Mouse (Mus musculus) E14TG2a.4 (cell line): ENCODE data around the gene Akt2.

Experiments
- H3K27me3 ChIP-seq: 2 replicates; pipeline ENCODE4 v1.6.1; 2014; ENCODE audit warnings: low read length, control low read depth; ENCODE audit not compliant: insufficient read depth
- H3K36me3 ChIP-seq: 2 replicates; pipeline ENCODE4 v1.6.1; 2014; ENCODE audit warnings: low read length, control low read depth; ENCODE audit not compliant: insufficient read depth
- H3K4me1 ChIP-seq: replicated peaks from 2 replicates; pipeline ENCODE4 v1.6.1; 2014; ENCODE audit warnings: low read depth, low read length, control low read depth
- H3K4me3 ChIP-seq: replicated peaks from 2 replicates; pipeline ENCODE4 v1.5.1; 2014; ENCODE audit warnings: mild to moderate bottlenecking, low read length
- H3K9me3 ChIP-seq: 2 replicates; pipeline ENCODE4 v1.6.1; 2014; ENCODE audit warnings: low read length, control low read depth
- CTCF ChIP-seq: conservative IDR thresholded peaks from 2 replicates; pipeline ENCODE4 v1.5.1; 2014; ENCODE audit warnings: low read length
- NANOG ChIP-seq: IDR thresholded peaks from 2 replicates; pipeline ENCODE4 v1.6.1; 2014; ENCODE audit warnings: borderline replicate concordance, low read length, mixed read lengths
- POU5F1 ChIP-seq: IDR thresholded peaks from 2 replicates; pipeline ENCODE4 v1.6.1; 2014; ENCODE audit warnings: low read length, borderline replicate concordance

Gene Akt2

GRCm38 (mm10) chr7:27674522-27675221, 83.3 kb downstream of the Akt2 start, which contains the start of gene Map3k10:
Map3k10 (minus strand) TSS chr7:27674598.
- TF ChIP-seq CTCF, result no peak
- no peak for TF ChIP-seq POU5F1
- no peak for TF ChIP-seq NANOG
- Histone ChIP-seq H3K4me1 (peaks cover 35% of the 10 kb centered on the region), H3K4me3 (peak within 1 kb of the TSS; percentile 90), H3K9me3 (no peaks in the 10 kb centered on the region), H3K36me3 (peaks cover 41% of the 10 kb centered on the region), H3K27me3 (peaks cover 15% of the 10 kb centered on the region)

- peaks cover 36% of the 10 kb centered on the region for H3K36me3 ChIP-seq
- H3K4me3 ChIP-seq, result peak overlapping the region; percentile 90
- TF ChIP-seq CTCF (no peak), POU5F1 (no peak), NANOG (no peak)
- H3K4me1 ChIP-seq, result peaks cover 35% of the 10 kb centered on the region
- peaks cover 15% of the 10 kb centered on the region for H3K27me3 ChIP-seq
- no peaks in the 10 kb centered on the region for H3K9me3 ChIP-seq
Measured at GRCm38 (mm10) chr7:27675222-27675612, 83.9 kb downstream of the Akt2 start.

DNA sequence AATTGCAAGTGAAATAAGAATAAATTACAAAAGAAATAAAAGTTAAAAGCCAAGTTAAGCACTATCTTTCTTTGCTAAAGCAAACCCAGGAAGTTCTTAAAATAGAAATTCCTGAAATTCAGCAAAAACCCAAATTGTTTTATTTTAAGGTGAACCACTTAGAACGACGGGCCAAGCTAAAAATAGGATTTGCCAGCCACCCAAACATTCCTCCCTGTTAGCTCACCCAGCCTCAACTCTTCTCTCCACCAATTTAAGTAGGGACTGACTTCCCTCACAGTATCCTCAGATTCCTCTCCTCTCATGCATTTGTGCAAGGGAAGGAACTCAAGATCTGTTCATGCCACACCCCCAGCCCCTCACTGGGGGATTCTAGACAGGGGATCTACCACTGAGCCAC, 91.9 kb downstream of the Akt2 start:
- Histone ChIP-seq H3K9me3 (no peaks in the 10 kb centered on the region), H3K4me1 (peaks cover 16% of the 10 kb centered on the region), H3K27me3 (peaks cover 8% of the 10 kb centered on the region; the same call in 1 of the 2 replicates), H3K36me3 (peaks cover 7% of the 10 kb centered on the region; the same call in 1 of the 2 replicates), H3K4me3 (no peak overlapping the region)
- TF ChIP-seq NANOG, result no peak
- TF ChIP-seq CTCF, result no peak
- TF ChIP-seq POU5F1, result no peak

GRCm38 (mm10) chr7:27685220-27685619, 93.9 kb downstream of the Akt2 start:
- Histone ChIP-seq H3K9me3 (no peaks in the 10 kb centered on the region), H3K4me3 (no peak overlapping the region), H3K36me3 (no peaks in the 10 kb centered on the region), H3K27me3 (peaks cover 8% of the 10 kb centered on the region; the same call in 1 of the 2 replicates), H3K4me1 (peaks cover 29% of the 10 kb centered on the region)
- TF ChIP-seq CTCF, result no peak
- no peak for TF ChIP-seq POU5F1
- TF ChIP-seq NANOG, result no peak

- Histone ChIP-seq H3K36me3 (no peaks in the 10 kb centered on the region), H3K4me1 (peaks cover 34% of the 10 kb centered on the region), H3K4me3 (no peak overlapping the region), H3K9me3 (no peaks in the 10 kb centered on the region), H3K27me3 (peaks cover 8% of the 10 kb centered on the region; the same call in 1 of the 2 replicates)
- peak; percentile 26 for TF ChIP-seq CTCF
- TF ChIP-seq NANOG, result no peak
- TF ChIP-seq POU5F1, result no peak
Measured at GRCm38 (mm10) chr7:27685681-27686080, 94.3 kb downstream of the Akt2 start.

DNA sequence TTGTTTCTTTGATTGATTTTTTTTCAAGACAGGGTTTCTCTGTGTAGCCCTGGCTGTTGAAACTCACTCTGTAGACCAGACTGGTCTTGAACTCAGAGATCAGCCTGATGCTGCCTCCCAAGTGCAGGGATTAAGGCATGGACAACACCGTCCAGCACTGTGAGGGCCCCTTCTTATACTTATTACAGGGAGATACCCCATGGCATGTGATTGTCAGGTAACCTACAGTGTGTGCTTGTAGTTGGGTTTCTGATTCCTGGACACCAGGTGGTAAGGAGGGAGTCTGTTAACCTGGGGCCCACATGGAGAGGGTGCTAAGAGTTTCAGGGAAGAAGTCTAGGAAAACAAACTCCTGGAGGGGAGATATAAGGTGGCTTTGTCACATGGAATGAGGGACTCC, 95.7 kb downstream of the Akt2 start:
- Histone ChIP-seq H3K4me1 (peaks cover 38% of the 10 kb centered on the region), H3K36me3 (no peaks in the 10 kb centered on the region), H3K4me3 (no peak overlapping the region), H3K9me3 (no peaks in the 10 kb centered on the region), H3K27me3 (peaks cover 8% of the 10 kb centered on the region; the same call in 1 of the 2 replicates)
- no peak for TF ChIP-seq POU5F1
- TF ChIP-seq CTCF, result no peak
- no peak for TF ChIP-seq NANOG

GRCm38 (mm10) chr7:27687836-27688235, 96.5 kb downstream of the Akt2 start:
- Histone ChIP-seq H3K36me3 (no peaks in the 10 kb centered on the region), H3K4me1 (peaks cover 41% of the 10 kb centered on the region), H3K27me3 (peaks cover 8% of the 10 kb centered on the region; the same call in 1 of the 2 replicates), H3K9me3 (no peaks in the 10 kb centered on the region), H3K4me3 (peak overlapping the region; percentile 79)
- TF ChIP-seq NANOG (no peak), POU5F1 (no peak), CTCF (no peak)

DNA sequence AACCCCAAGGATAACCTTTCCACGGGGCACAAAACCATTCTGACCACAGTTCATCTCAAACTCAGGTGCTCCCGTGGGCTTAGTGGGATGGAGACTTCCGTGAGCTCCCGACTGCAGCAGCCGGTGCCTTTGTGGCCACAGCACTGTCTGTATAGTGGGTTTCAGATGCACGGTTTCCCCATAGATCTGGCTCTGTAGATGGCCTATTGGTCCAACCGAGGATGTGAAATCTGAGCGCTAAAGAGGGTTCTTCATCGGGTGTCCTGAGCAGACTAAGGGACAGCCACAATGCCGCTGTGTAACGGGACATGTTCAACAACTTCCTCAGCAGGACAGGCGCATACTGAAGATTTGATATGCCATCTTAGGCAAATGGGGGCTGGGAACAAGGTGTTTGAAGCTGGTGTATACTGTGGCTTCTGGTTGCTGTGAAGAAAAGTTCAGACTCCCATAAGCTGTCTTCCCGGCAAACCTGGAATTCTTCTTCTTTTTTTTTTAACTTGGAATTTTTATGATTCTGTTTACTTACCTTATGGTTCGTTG, 97.0 kb downstream of the Akt2 start:
- no peak for TF ChIP-seq NANOG
- no peak for TF ChIP-seq POU5F1
- TF ChIP-seq CTCF, result no peak
- peak overlapping the region; percentile 79 for H3K4me3 ChIP-seq
- peaks cover 44% of the 10 kb centered on the region for H3K4me1 ChIP-seq
- no peaks in the 10 kb centered on the region for H3K9me3 ChIP-seq
- H3K27me3 ChIP-seq, result peaks cover 8% of the 10 kb centered on the region; the same call in 1 of the 2 replicates
- H3K36me3 ChIP-seq, result no peaks in the 10 kb centered on the region

- H3K36me3 ChIP-seq, result no peaks in the 10 kb centered on the region
- H3K4me1 ChIP-seq, result peaks cover 44% of the 10 kb centered on the region
- TF ChIP-seq POU5F1 (no peak), CTCF (no peak), NANOG (no peak)
- H3K27me3 ChIP-seq, result peaks cover 8% of the 10 kb centered on the region; the same call in 1 of the 2 replicates
- peak within 1 kb of the TSS; percentile 79 for H3K4me3 ChIP-seq
- no peaks in the 10 kb centered on the region for H3K9me3 ChIP-seq
Measured at GRCm38 (mm10) chr7:27688815-27689612, 97.7 kb downstream of the Akt2 start, which contains the start of gene Zfp607b. Zfp607b (plus strand) TSS chr7:27689340.
